In genomic region chr6:88486893-88487292, GRCm38 (mm10) we compare ENCODE assay signal across 8 mouse cellular contexts. TPM values are rescaled to one million over a fixed set of nuclear protein-coding genes. Genes with fewer than 3 reads are reported as not detected.
DNase-seq lines count a peak whose midpoint lies in the region; ATAC-seq lines count a peak whose summit lies in the region.

No protein-coding gene starts in this region.

- H3K36me3 ChIP-seq in heart, embryonic 12.5 days = peaks cover 76% of the 10 kb centered on the region
- peaks cover 4% of the 10 kb centered on the region for H3K36me3 ChIP-seq in hindbrain, embryonic 11.5 days (ENCODE audit: control insufficient read depth, insufficient read depth, low read length)
- peaks cover 76% of the 10 kb centered on the region for H3K36me3 ChIP-seq in neural tube, embryonic 13.5 days

- H3K9ac ChIP-seq in heart, embryonic 12.5 days = no peak overlapping the region
- H3K9ac ChIP-seq in hindbrain, embryonic 11.5 days (ENCODE audit: low read depth, low read length) = no peak overlapping the region
- no peak overlapping the region for H3K9ac ChIP-seq in neural tube, embryonic 13.5 days

- DNase-seq in heart, adult 18-20 months = peak; percentile 33 to 49
- peak; percentile 84 for DNase-seq in MN1 (ENCODE audit: low spot score)
- DNase-seq in cerebellum, postnatal 36 days = peak; percentile 42 to 48
- peak; percentile 51 for DNase-seq in hindbrain, embryonic 11.5 days (ENCODE audit: low spot score)
- DNase-seq in left cerebral cortex, postnatal 14 days (ENCODE audit: low spot score in 2 of 2) = peak; percentile 83 to 84
- DNase-seq in thymus, postnatal 0 days (ENCODE audit: low spot score) = peak; percentile 55

- intact Hi-C loops in left cerebral cortex, postnatal 14 days (cut with DNase I) = loop anchor here (10.0 kb wide), 2 partner anchors 302 to 362 kb away; no protein-coding TSS in a partner anchor

- no peak overlapping the region for H3K27ac ChIP-seq in heart, embryonic 12.5 days (ENCODE audit: poor library complexity, severe bottlenecking)
- no peak overlapping the region for H3K27ac ChIP-seq in hindbrain, embryonic 11.5 days (ENCODE audit: low read depth, low read length)
- no peak overlapping the region for H3K27ac ChIP-seq in neural tube, embryonic 13.5 days (replicated peaks)

- no peak overlapping the region for H3K4me2 ChIP-seq in heart, embryonic 12.5 days
- H3K4me2 ChIP-seq in hindbrain, embryonic 11.5 days (replicated peaks; ENCODE audit: low read depth, low read length) = no peak overlapping the region
- no peak overlapping the region for H3K4me2 ChIP-seq in neural tube, embryonic 13.5 days

- H3K9me3 ChIP-seq in heart, embryonic 12.5 days (replicated peaks) = no peaks in the 10 kb centered on the region
- no peaks in the 10 kb centered on the region for H3K9me3 ChIP-seq in hindbrain, embryonic 11.5 days (ENCODE audit: control insufficient read depth, low read length)
- no peaks in the 10 kb centered on the region for H3K9me3 ChIP-seq in neural tube, embryonic 13.5 days

- peaks cover 9% of the 10 kb centered on the region; the same call in 1 of the 2 replicates for H3K4me1 ChIP-seq in heart, embryonic 12.5 days (replicated peaks)
- H3K4me1 ChIP-seq in hindbrain, embryonic 11.5 days (replicated peaks; ENCODE audit: control insufficient read depth, insufficient read depth, low read length) = no peaks in the 10 kb centered on the region
- no peaks in the 10 kb centered on the region for H3K4me1 ChIP-seq in neural tube, embryonic 13.5 days (replicated peaks)

- no peak overlapping the region for H3K4me3 ChIP-seq in heart, embryonic 12.5 days
- H3K4me3 ChIP-seq in hindbrain, embryonic 11.5 days (ENCODE audit: low read depth, low read length) = no peak overlapping the region
- no peak overlapping the region for H3K4me3 ChIP-seq in neural tube, embryonic 13.5 days

- no peaks in the 10 kb centered on the region for H3K27me3 ChIP-seq in heart, embryonic 12.5 days (replicated peaks)
- no peaks in the 10 kb centered on the region for H3K27me3 ChIP-seq in hindbrain, embryonic 11.5 days (ENCODE audit: control insufficient read depth, insufficient read depth, low read length)
- H3K27me3 ChIP-seq in neural tube, embryonic 13.5 days = no peaks in the 10 kb centered on the region

- 82% methylated on average over 8 of the region's 8 CpGs for WGBS in heart, embryonic 12.5 days
- WGBS in hindbrain, embryonic 11.5 days = 91% methylated on average over 8 of the region's 8 CpGs
- WGBS in neural tube, embryonic 13.5 days = 88% methylated on average over 8 of the region's 8 CpGs

- no peak; the same call in 1 of the 2 replicates for ATAC-seq in heart, embryonic 12.5 days (ENCODE audit: insufficient number of reproducible peaks, low FRiP score)
- no peak for ATAC-seq in hindbrain, embryonic 11.5 days (ENCODE audit: low FRiP score)
- peak; percentile 67; the same call in 1 of the 2 replicates for ATAC-seq in neural tube, embryonic 13.5 days (ENCODE audit: low read depth)

RNA-seq across cellular contexts. Expression of gene Ruvbl1, which starts 21.7 kb away (rescaled TPM):
- 10 to 100 TPM; 17.6 to 18.1 TPM for total RNA-seq in heart, adult 18-20 months (2021)
- 75.7 and 80.2 TPM in 2 replicates for polyA plus RNA-seq in heart, embryonic 12.5 days (2016; fragmentation: Nextera tagmentation; extraction: Ambion mirVana)
- 149 and 163 TPM in 2 replicates for polyA plus RNA-seq in hindbrain, embryonic 11.5 days (2014; fragmentation: Nextera tagmentation; extraction: Ambion mirVana)
- 10 to 100 TPM; 36.2 to 37.1 TPM for total RNA-seq in left cerebral cortex, postnatal 14 days (2021)
- 83.0 and 105 TPM in 2 replicates for polyA plus RNA-seq in neural tube, embryonic 13.5 days (2015; fragmentation: Nextera tagmentation; extraction: Ambion mirVana)
- 126 and 147 TPM in 2 replicates for polyA plus RNA-seq in thymus, postnatal 0 days (2015; fragmentation: Nextera tagmentation; extraction: Ambion mirVana)

RNA-seq across cellular contexts. Expression of gene Sec61a1, which starts 31.8 kb away (rescaled TPM):
- 10 to 100 TPM; 36.8 to 44.6 TPM for total RNA-seq in heart, adult 18-20 months (2021)
- 206 and 209 TPM in 2 replicates for polyA plus RNA-seq in heart, embryonic 12.5 days (2016; fragmentation: Nextera tagmentation; extraction: Ambion mirVana)
- polyA plus RNA-seq in hindbrain, embryonic 11.5 days (2014; fragmentation: Nextera tagmentation; extraction: Ambion mirVana) = 139 and 164 TPM in 2 replicates
- 100 to 1,000 TPM; 103 to 112 TPM for total RNA-seq in left cerebral cortex, postnatal 14 days (2021)
- 164 and 173 TPM in 2 replicates for polyA plus RNA-seq in neural tube, embryonic 13.5 days (2015; fragmentation: Nextera tagmentation; extraction: Ambion mirVana)
- 138 and 139 TPM in 2 replicates for polyA plus RNA-seq in thymus, postnatal 0 days (2015; fragmentation: Nextera tagmentation; extraction: Ambion mirVana)

RNA-seq across cellular contexts. Expression of gene Eefsec, which starts 40.6 kb away (rescaled TPM):
- 1 to 10 TPM; 8.5 to 8.9 TPM for total RNA-seq in heart, adult 18-20 months (2021)
- 18.5 and 20.5 TPM in 2 replicates for polyA plus RNA-seq in heart, embryonic 12.5 days (2016; fragmentation: Nextera tagmentation; extraction: Ambion mirVana)
- 34.9 and 41.9 TPM in 2 replicates for polyA plus RNA-seq in hindbrain, embryonic 11.5 days (2014; fragmentation: Nextera tagmentation; extraction: Ambion mirVana)
- total RNA-seq in left cerebral cortex, postnatal 14 days (2021) = 10 to 100 TPM; 19.4 to 20.8 TPM
- 25.7 and 32.3 TPM in 2 replicates for polyA plus RNA-seq in neural tube, embryonic 13.5 days (2015; fragmentation: Nextera tagmentation; extraction: Ambion mirVana)
- polyA plus RNA-seq in thymus, postnatal 0 days (2015; fragmentation: Nextera tagmentation; extraction: Ambion mirVana) = 107 and 117 TPM in 2 replicates
